Mouse (Mus musculus): ENCODE results near the gene Mkln1. TPM values are rescaled to one million over a fixed set of nuclear protein-coding genes. Genes with fewer than 3 reads are reported as not detected.

Gene Mkln1
- polyA plus RNA-seq, 1 experiment = 21.0 TPM

GRCm38 (mm10) chr6:31469431-31469830, 70.9 kb downstream of the Mkln1 start:
- H3K27ac ChIP-seq (ENCODE audit: insufficient read depth, low read length) = no peak overlapping the region
- no peak for DNase-seq (ENCODE audit: low read depth in 1 of 2, low spot score in 2 of 2)
- no peak for TF ChIP-seq POLR2A (IDR thresholded peaks at IDR 0.05; ENCODE audit: low read depth, low read length)
- TF ChIP-seq CTCF (IDR thresholded peaks at IDR 0.05; ENCODE audit: extremely low read depth, insufficient read depth, insufficient read length, insufficient replicate concordance) = no peak
- no peak overlapping the region for H3K4me3 ChIP-seq (ENCODE audit: extremely low read depth, insufficient read depth, insufficient read length)
- no peaks in the 10 kb centered on the region for H3K27me3 ChIP-seq (ENCODE audit: control insufficient read depth, insufficient read depth, low read length)
- peaks cover 6% of the 10 kb centered on the region for H3K36me3 ChIP-seq (ENCODE audit: control insufficient read depth, insufficient read depth, low read length)
- H3K4me1 ChIP-seq (ENCODE audit: control insufficient read depth, insufficient read depth, insufficient read length) = no peaks in the 10 kb centered on the region
- WGBS = 96% methylated on average over 6 of the region's 6 CpGs

- no peak overlapping the region for H3K4me3 ChIP-seq (ENCODE audit: extremely low read depth, insufficient read depth, insufficient read length)
- DNase-seq (ENCODE audit: low read depth in 1 of 2, low spot score in 2 of 2) = no peak
- 96% methylated on average over 4 of the region's 4 CpGs for WGBS
- H3K27ac ChIP-seq (ENCODE audit: insufficient read depth, low read length) = no peak overlapping the region
- H3K36me3 ChIP-seq (ENCODE audit: control insufficient read depth, insufficient read depth, low read length) = peaks cover 12% of the 10 kb centered on the region
- TF ChIP-seq POLR2A (IDR thresholded peaks at IDR 0.05; ENCODE audit: low read depth, low read length) (no peak), CTCF (IDR thresholded peaks at IDR 0.05; ENCODE audit: extremely low read depth, insufficient read depth, insufficient read length, insufficient replicate concordance) (no peak; the same call in 1 of the 2 replicates)
- no peaks in the 10 kb centered on the region for H3K27me3 ChIP-seq (ENCODE audit: control insufficient read depth, insufficient read depth, low read length)
- no peaks in the 10 kb centered on the region for H3K4me1 ChIP-seq (ENCODE audit: control insufficient read depth, insufficient read depth, insufficient read length)
Observed at GRCm38 (mm10) chr6:31478221-31478620, 79.7 kb downstream of the Mkln1 start.

GRCm38 (mm10) chr6:31480008-31480407, 81.5 kb downstream of the Mkln1 start:
- peaks cover 12% of the 10 kb centered on the region for H3K36me3 ChIP-seq (ENCODE audit: control insufficient read depth, insufficient read depth, low read length)
- TF ChIP-seq CTCF (IDR thresholded peaks at IDR 0.05; ENCODE audit: extremely low read depth, insufficient read depth, insufficient read length, insufficient replicate concordance) = no peak
- no peak for TF ChIP-seq POLR2A (IDR thresholded peaks at IDR 0.05; ENCODE audit: low read depth, low read length)
- WGBS = 95% methylated on average over 4 of the region's 4 CpGs
- no peak overlapping the region for H3K27ac ChIP-seq (ENCODE audit: insufficient read depth, low read length)
- H3K4me1 ChIP-seq (ENCODE audit: control insufficient read depth, insufficient read depth, insufficient read length) = no peaks in the 10 kb centered on the region
- H3K27me3 ChIP-seq (ENCODE audit: control insufficient read depth, insufficient read depth, low read length) = no peaks in the 10 kb centered on the region
- no peak for DNase-seq (ENCODE audit: low read depth in 1 of 2, low spot score in 2 of 2)
- no peak overlapping the region for H3K4me3 ChIP-seq (ENCODE audit: extremely low read depth, insufficient read depth, insufficient read length)

GRCm38 (mm10) chr6:31486601-31487000, 88.1 kb downstream of the Mkln1 start:
- Histone ChIP-seq H3K4me1 (ENCODE audit: control insufficient read depth, insufficient read depth, insufficient read length) (0 out of 2 replicates have a peak, but pooled peaks cover 2% of the 10 kb centered on the region), H3K4me3 (ENCODE audit: extremely low read depth, insufficient read depth, insufficient read length) (no peak overlapping the region), H3K36me3 (ENCODE audit: control insufficient read depth, insufficient read depth, low read length) (peaks cover 6% of the 10 kb centered on the region; the same call in 1 of the 2 replicates), H3K27ac (ENCODE audit: insufficient read depth, low read length) (no peak overlapping the region), H3K27me3 (ENCODE audit: control insufficient read depth, insufficient read depth, low read length) (no peaks in the 10 kb centered on the region)
- no peak for DNase-seq (ENCODE audit: low read depth in 1 of 2, low spot score in 2 of 2)
- TF ChIP-seq CTCF (IDR thresholded peaks at IDR 0.05; ENCODE audit: extremely low read depth, insufficient read depth, insufficient read length, insufficient replicate concordance) = no peak
- no peak for TF ChIP-seq POLR2A (IDR thresholded peaks at IDR 0.05; ENCODE audit: low read depth, low read length)
- 90% methylated on average over 2 of the region's 2 CpGs for WGBS

- Histone ChIP-seq H3K27me3 (ENCODE audit: control insufficient read depth, insufficient read depth, low read length) (no peaks in the 10 kb centered on the region), H3K4me1 (ENCODE audit: control insufficient read depth, insufficient read depth, insufficient read length) (0 out of 2 replicates have a peak, but pooled peaks cover 2% of the 10 kb centered on the region), H3K27ac (ENCODE audit: insufficient read depth, low read length) (no peak overlapping the region), H3K4me3 (ENCODE audit: extremely low read depth, insufficient read depth, insufficient read length) (no peak overlapping the region), H3K36me3 (ENCODE audit: control insufficient read depth, insufficient read depth, low read length) (peaks cover 11% of the 10 kb centered on the region; the same call in 1 of the 2 replicates)
- WGBS = 96% methylated on average over 7 of the region's 7 CpGs
- DNase-seq (ENCODE audit: low read depth in 1 of 2, low spot score in 2 of 2) = no peak
- TF ChIP-seq CTCF (IDR thresholded peaks at IDR 0.05; ENCODE audit: extremely low read depth, insufficient read depth, insufficient read length, insufficient replicate concordance) (no peak), POLR2A (IDR thresholded peaks at IDR 0.05; ENCODE audit: low read depth, low read length) (no peak)
Observed at GRCm38 (mm10) chr6:31489950-31490349, 91.4 kb downstream of the Mkln1 start.

GRCm38 (mm10) chr6:31495122-31495731, 96.7 kb downstream of the Mkln1 start:
- TF ChIP-seq POLR2A (IDR thresholded peaks at IDR 0.05; ENCODE audit: low read depth, low read length) (no peak), CTCF (IDR thresholded peaks at IDR 0.05; ENCODE audit: extremely low read depth, insufficient read depth, insufficient read length, insufficient replicate concordance) (no peak)
- Histone ChIP-seq H3K27me3 (ENCODE audit: control insufficient read depth, insufficient read depth, low read length) (no peaks in the 10 kb centered on the region), H3K4me3 (ENCODE audit: extremely low read depth, insufficient read depth, insufficient read length) (no peak overlapping the region), H3K36me3 (ENCODE audit: control insufficient read depth, insufficient read depth, low read length) (peaks cover 16% of the 10 kb centered on the region), H3K27ac (ENCODE audit: insufficient read depth, low read length) (no peak overlapping the region), H3K4me1 (ENCODE audit: control insufficient read depth, insufficient read depth, insufficient read length) (no peaks in the 10 kb centered on the region)
- 88% methylated on average over 2 of the region's 2 CpGs for WGBS
- DNase-seq (ENCODE audit: low read depth in 1 of 2, low spot score in 2 of 2) = no peak

GRCm38 (mm10) chr6:31496227-31496626, 97.7 kb downstream of the Mkln1 start:
- TF ChIP-seq POLR2A (IDR thresholded peaks at IDR 0.05; ENCODE audit: low read depth, low read length) = no peak
- no peak for TF ChIP-seq CTCF (IDR thresholded peaks at IDR 0.05; ENCODE audit: extremely low read depth, insufficient read depth, insufficient read length, insufficient replicate concordance)
- Histone ChIP-seq H3K36me3 (ENCODE audit: control insufficient read depth, insufficient read depth, low read length) (peaks cover 13% of the 10 kb centered on the region), H3K27ac (ENCODE audit: insufficient read depth, low read length) (no peak overlapping the region), H3K27me3 (ENCODE audit: control insufficient read depth, insufficient read depth, low read length) (no peaks in the 10 kb centered on the region), H3K4me1 (ENCODE audit: control insufficient read depth, insufficient read depth, insufficient read length) (no peaks in the 10 kb centered on the region), H3K4me3 (ENCODE audit: extremely low read depth, insufficient read depth, insufficient read length) (no peak overlapping the region)
- DNase-seq (ENCODE audit: low read depth in 1 of 2, low spot score in 2 of 2) = no peak
- 94% methylated on average over 2 of the region's 2 CpGs for WGBS

Measured in spleen, adult 2 months (tissue).